Mouse (Mus musculus) hindbrain, embryonic 16.5 days (tissue): ENCODE results near the gene 9230110F15Rik. TPM values are rescaled to one million over a fixed set of nuclear protein-coding genes. Genes with fewer than 3 reads are reported as not detected.
"Not testable (repeated sequence)": the region's sequence is repeated elsewhere in the genome, so short reads cannot be mapped to it uniquely, and the experiment has no call there.

ENCODE experiments used
- ATAC-seq: fragments of 200-750 bp; cut with Nextera tagmentation; 2 replicates; pipeline ENCODE4 v1.8.0; 2017; ENCODE audit warnings: moderate TSS enrichment, moderate library complexity
- H3K27ac ChIP-seq: fragments of 300-500 bp; sonication (generic); 2 replicates; pipeline ENCODE4 v1.5.1; 2014; ENCODE audit warnings: low read depth, mild to moderate bottlenecking, control low read depth, low read length, moderate library complexity
- H3K27me3 ChIP-seq: fragments of 300-500 bp; sonication (generic); replicated peaks from 2 replicates; pipeline ENCODE4 v1.6.1; 2014; ENCODE audit warnings: low read length; ENCODE audit not compliant: control insufficient read depth, insufficient read depth
- H3K36me3 ChIP-seq: fragments of 300-500 bp; sonication (generic); 2 replicates; pipeline ENCODE4 v1.6.1; 2014; ENCODE audit warnings: mild to moderate bottlenecking, low read length, moderate library complexity, mixed read lengths; ENCODE audit not compliant: control insufficient read depth, insufficient read depth
- H3K4me1 ChIP-seq: fragments of 300-500 bp; sonication (generic); 2 replicates; pipeline ENCODE4 v1.6.1; 2014; ENCODE audit warnings: low read depth, low read length; ENCODE audit not compliant: control insufficient read depth, insufficient read depth
- H3K4me2 ChIP-seq: fragments of 300-500 bp; sonication (generic); 2 replicates; pipeline ENCODE4 v1.6.1; 2014; ENCODE audit warnings: mild to moderate bottlenecking, low read length, control low read depth, moderate library complexity
- H3K4me3 ChIP-seq: fragments of 300-500 bp; sonication (generic); 2 replicates; pipeline ENCODE4 v1.5.1; 2014; ENCODE audit warnings: mild to moderate bottlenecking, low read length, control low read depth, moderate library complexity
- H3K9ac ChIP-seq: fragments of 300-500 bp; sonication (generic); 2 replicates; pipeline ENCODE4 v1.6.1; 2014; ENCODE audit warnings: low read depth, mild to moderate bottlenecking, control low read depth, low read length, moderate library complexity
- H3K9me3 ChIP-seq: fragments of 300-500 bp; sonication (generic); 2 replicates; pipeline ENCODE4 v1.6.1; 2014; ENCODE audit warnings: mild to moderate bottlenecking, low read length, moderate library complexity; ENCODE audit not compliant: control insufficient read depth
- WGBS: fragments of 180-500 bp; shearing (Covaris S2); extraction: QIAGEN DNeasy Blood & Tissue Kit; methylation state at CpG from one replicate; pipeline ENCODE4 v1.1.7; 2014; 5-methylcytosine and 5-hydroxymethylcytosine counted together
- polyA plus RNA-seq: library from polyadenylated mRNA; unstranded; fragments of >200 nt; fragmentation: Nextera tagmentation; extraction: Ambion mirVana; gene quantifications from 2 replicates; pipeline ENCODE4 v1.2.1, GENCODE M21; 2015

9230110F15Rik gene
- polyA plus RNA-seq: not detected in 2 replicates

- no peak for ATAC-seq
These were observed at the start of gene 9230110F15Rik for GRCm38 (mm10) chr9:35844050-35844449. 9230110F15Rik (minus strand) TSS chr9:35844150.

GRCm38 (mm10) chr9:35893112-35893511 is 49.2 kb upstream of the 9230110F15Rik start:
- not testable (repeated sequence) for H3K4me1 ChIP-seq, H3K4me3 ChIP-seq, H3K9ac ChIP-seq, H3K36me3 ChIP-seq, ATAC-seq, H3K27ac ChIP-seq, H3K9me3 ChIP-seq, H3K4me2 ChIP-seq, H3K27me3 ChIP-seq
- WGBS: 71% methylated on average over 1 of the region's 1 CpGs

More at GRCm38 (mm10) chr9:35844050-35844449, at the start of gene 9230110F15Rik:
- Histone ChIP-seq H3K4me1 (no peaks in the 10 kb centered on the region), H3K9ac (no peak within 1 kb of the TSS), H3K9me3 (no peaks in the 10 kb centered on the region; the same call in 1 of the 2 replicates), H3K36me3 (no peaks in the 10 kb centered on the region), H3K4me3 (no peak within 1 kb of the TSS), H3K27ac (no peak within 1 kb of the TSS), H3K27me3 (no peaks in the 10 kb centered on the region), H3K4me2 (no peak within 1 kb of the TSS)
- 83% methylated on average over 1 of the region's 1 CpGs for WGBS

GRCm38 (mm10) chr9:35817881-35818280 is 26.1 kb downstream of the 9230110F15Rik start:
- H3K27me3 ChIP-seq, ATAC-seq, H3K36me3 ChIP-seq, H3K27ac ChIP-seq, H3K9ac ChIP-seq, H3K4me2 ChIP-seq, H3K4me1 ChIP-seq, H3K9me3 ChIP-seq, H3K4me3 ChIP-seq: not testable (repeated sequence)
- WGBS: 95% methylated on average over 15 of the region's 15 CpGs

- Histone ChIP-seq H3K27me3 (no peaks in the 10 kb centered on the region), H3K4me1 (no peaks in the 10 kb centered on the region), H3K4me2 (no peak overlapping the region), H3K9me3 (0 out of 2 replicates have a peak, but pooled peaks cover 13% of the 10 kb centered on the region), H3K9ac (no peak overlapping the region), H3K27ac (no peak overlapping the region), H3K36me3 (no peaks in the 10 kb centered on the region), H3K4me3 (no peak overlapping the region)
- no peak for ATAC-seq
These were observed 45.8 kb downstream of the 9230110F15Rik start for GRCm38 (mm10) chr9:35798146-35798545.

- H3K4me2 ChIP-seq: no peak within 1 kb of the TSS
- ATAC-seq: no peak
- H3K9ac ChIP-seq: no peak within 1 kb of the TSS
- H3K4me3 ChIP-seq: no peak within 1 kb of the TSS
- H3K36me3 ChIP-seq: no peaks in the 10 kb centered on the region
- no peaks in the 10 kb centered on the region for H3K4me1 ChIP-seq
- WGBS: 86% methylated on average over 3 of the region's 3 CpGs
- H3K9me3 ChIP-seq: peaks cover 5% of the 10 kb centered on the region
- H3K27me3 ChIP-seq: no peaks in the 10 kb centered on the region
- no peak within 1 kb of the TSS for H3K27ac ChIP-seq
These were observed 53.9 kb downstream of the 9230110F15Rik start, which contains the start of the genes Gm27235 and D730048I06Rik for GRCm38 (mm10) chr9:35790001-35790400. Gm27235 (minus strand) TSS chr9:35790101. D730048I06Rik (minus strand) TSS chr9:35790112.

Other genes with a start within 250 kb of the 9230110F15Rik start
- not detected in 2 replicates for gene Pate4, start 232.2 kb downstream of the 9230110F15Rik start, polyA plus RNA-seq
- gene Pate3, start 195.9 kb downstream of the 9230110F15Rik start, polyA plus RNA-seq: not detected in 2 replicates
- not detected in 2 replicates for gene Pate1, start 156.8 kb downstream of the 9230110F15Rik start, polyA plus RNA-seq
- not detected in 2 replicates for gene Gm17677, start 103.1 kb downstream of the 9230110F15Rik start, polyA plus RNA-seq
- not detected in 2 replicates for gene Gm17727, start 66.0 kb downstream of the 9230110F15Rik start, polyA plus RNA-seq
- not detected in 2 replicates for gene Gm27235, start 54.0 kb downstream of the 9230110F15Rik start, polyA plus RNA-seq
- not detected in 2 replicates for gene D730048I06Rik, start 54.0 kb downstream of the 9230110F15Rik start, polyA plus RNA-seq
- gene 9230113P08Rik, start 64.3 kb upstream of the 9230110F15Rik start, polyA plus RNA-seq: not detected in 2 replicates